Mouse (Mus musculus) embryo, embryonic 9.5 days (tissue): ENCODE measurements around the gene Strip1.
"Not testable (repeated sequence)": the region's sequence is repeated elsewhere in the genome, so short reads cannot be mapped to it uniquely, and the experiment has no call there.

Source experiments
- DNase-seq: peaks from one replicate; pipeline ENCODE4 v3.0.0-alpha.2; 2017; ENCODE audit errors: extremely low spot score

Gene Strip1

DNA sequence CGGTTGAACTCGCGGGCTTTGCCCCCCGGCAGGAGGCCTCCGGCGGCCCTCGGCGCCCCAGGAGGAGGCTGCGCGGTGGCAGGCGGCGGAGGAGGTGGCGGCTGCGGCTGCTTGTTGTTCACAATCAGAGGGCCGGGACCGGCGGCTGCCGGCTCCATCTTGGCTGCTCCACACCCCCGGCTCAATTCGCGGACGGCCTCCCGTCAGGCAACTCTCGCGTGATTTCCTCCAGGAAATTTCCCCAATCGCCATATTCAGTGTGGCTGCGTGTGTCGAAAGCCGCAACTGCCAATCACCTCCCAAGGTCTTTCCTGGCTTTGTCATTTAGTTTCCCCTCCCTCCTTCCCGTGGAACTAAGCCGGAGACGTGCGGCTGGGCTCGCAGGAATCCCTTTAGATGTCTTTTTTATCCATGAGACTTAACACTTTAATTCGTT is at the start of gene Strip1:
Gene Strip1, minus strand, starts transcription at position 172 of the 436 bp plus-strand sequence.
- DNase-seq = peak; percentile 93

DNA sequence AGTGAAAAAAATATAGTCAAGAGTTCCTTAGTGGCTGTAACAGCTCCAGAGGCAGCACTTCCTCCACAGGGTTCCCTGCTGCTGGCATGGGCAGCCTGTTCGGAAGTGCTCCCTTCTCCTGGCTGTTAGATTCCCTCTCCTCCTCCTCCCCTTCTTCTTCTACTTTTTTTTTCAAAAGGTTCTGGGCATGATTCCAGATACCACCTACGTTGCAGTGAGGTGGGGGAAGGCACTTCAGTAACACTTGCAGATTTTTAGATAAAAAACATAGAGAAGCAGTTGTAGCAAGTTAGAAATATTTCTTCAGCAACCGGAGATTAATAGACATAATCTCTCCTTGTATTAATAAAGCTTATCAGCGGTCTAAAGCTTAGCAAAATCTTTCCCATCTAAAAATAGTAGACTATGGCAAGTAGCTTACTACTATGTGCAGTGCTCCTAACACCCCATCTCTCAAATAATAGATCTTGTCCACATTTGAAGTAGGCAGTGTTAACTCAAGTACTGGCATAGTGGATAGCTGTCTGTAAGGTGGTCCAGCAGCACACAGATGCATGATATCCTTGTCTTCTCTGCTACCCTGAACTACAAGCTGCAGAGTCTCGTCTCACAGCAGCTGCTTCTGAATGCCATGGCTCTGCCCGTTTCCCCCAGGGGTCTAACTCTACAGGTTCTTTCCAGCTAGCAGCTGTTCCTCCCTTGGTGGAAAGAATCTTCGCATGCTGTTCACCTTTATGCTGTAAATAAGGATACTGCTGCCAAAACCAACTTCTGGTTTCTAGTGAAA is 49.5 kb upstream of the Strip1 start:
- no peak for DNase-seq

DNA sequence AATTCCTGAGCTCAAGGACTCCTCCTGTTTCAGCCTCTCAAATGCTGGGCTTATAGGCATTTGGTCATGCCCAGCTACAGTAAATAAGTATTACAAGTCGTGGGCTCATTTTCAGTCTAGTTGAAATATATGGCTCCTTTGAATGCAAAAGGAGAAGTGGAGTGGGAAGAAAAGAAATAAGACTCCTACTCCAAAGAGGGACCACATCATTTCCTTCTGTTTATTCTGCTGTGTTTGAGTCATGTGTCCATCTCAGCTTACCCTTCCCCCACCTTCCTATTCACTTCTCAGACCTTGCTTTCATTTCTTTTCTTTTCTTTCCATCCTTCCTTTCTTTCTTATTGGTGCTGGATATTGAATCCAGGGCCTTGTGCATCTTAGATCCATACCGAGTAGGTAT is 40.0 kb upstream of the Strip1 start:
- no peak for DNase-seq

DNA sequence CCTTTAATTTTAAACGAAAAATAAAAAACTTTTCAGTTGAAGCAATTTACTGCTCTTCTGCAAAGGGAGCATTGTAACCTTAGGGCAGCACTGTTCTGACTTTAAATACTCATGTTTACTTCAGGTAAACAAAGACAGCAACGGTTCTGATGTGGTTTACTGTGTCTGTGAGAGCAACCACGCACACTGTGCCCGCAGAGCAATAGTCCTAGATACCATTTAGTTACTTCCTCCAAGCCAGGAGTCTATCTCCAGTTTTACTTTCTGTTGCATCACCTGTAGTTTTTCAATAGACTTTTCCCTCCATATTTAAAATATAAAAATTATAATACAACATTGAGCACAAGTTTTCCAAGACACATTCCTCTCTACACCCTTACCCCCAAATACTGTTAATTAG is 39.0 kb upstream of the Strip1 start:
- DNase-seq = no peak

DNA sequence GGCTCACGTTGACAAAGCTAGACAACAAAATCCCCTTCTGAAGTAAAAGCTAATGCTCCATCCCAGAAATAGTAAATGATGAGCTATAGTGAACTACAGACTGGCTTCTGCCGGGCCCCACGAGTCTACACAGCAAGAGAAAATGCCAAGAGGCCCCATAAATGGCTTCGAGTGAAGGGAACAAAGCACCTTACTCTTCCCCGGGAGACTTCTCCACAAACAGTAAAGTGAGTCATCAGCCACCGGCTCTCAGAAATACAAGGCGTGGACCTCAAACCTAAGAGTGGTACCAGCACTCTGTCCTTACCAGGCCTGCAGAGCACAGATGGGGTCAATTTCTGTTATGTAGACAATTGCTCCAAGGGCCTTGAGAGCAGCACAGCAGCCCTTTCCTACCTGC is 37.3 kb upstream of the Strip1 start:
- DNase-seq = no peak

DNA sequence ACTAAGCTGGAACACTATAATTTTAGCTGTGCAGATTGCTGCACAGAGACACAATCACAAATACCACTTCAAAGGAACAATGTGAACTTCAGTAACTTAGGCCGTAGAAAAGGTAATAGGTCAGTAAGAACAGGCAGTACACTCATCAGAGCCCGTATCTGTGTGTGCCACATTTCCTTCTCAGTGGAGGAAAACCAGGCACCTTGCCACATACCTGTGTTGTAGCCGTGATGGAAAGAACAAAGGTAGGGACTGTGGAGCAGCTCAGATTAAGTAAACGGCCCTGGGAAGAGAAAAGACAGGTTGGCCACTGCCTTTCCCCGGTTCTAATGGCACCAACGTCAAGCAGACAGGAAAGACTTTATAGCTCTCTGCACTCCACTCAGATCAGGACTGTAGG is 35.9 kb upstream of the Strip1 start:
- no peak for DNase-seq

DNA sequence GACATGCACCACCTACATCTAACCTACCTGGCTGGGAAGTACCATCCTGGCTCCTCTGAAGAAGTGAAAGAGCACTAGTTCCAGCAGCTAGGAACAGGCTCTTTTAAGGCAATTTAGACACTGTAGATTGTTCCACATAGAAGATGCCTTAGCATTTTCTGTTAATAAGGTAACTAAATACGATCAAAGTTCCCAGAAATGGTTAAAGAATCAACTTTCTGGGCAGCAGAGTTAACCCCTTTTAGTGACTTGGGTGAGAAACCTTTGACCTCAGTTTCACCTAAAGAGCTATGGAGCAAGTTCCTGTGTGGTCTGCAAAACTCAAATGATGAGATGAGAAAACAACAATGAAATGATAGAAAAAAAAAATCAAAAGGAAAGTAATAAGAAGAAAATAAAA is 33.1 kb upstream of the Strip1 start:
- no peak for DNase-seq

DNA sequence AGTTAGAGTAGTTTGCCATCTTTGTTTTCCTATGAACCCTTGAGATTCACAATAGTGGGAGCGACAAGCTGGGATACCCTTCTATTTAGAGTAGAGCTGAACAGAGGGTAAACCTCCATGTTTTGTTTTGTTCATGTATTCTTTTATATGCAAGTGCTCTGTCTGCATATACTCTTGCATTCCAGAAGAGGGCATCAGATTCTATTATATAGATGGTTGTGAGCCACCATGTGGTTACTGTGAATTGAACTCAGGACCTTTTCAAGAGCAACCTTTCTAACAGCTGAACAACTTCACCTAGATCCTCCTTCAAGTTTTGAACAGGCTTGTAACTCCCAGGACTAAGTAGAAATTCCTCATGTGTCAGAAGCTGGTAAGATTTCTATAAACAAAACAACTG is 27.5 kb upstream of the Strip1 start:
- no peak for DNase-seq

DNA sequence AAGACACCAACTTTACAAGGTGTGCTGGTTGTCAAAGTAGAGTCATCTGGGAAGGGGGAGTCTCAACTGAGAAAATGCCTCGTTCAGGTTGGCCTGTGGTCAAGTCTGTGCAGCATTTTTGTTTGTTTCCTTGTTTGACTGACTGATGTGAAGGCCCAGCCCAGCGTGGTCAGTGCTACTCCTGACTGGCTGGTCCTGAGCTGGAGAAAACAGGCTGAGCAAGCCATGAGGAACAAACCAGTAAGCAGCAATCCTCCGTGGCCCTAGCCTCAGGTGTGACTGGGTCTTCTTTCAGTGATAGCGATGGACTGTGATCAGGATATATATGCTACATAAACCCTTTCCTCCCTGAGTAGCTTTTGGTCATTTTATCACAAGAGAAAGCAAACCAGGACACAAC is 25.4 kb upstream of the Strip1 start:
- no peak for DNase-seq

DNA sequence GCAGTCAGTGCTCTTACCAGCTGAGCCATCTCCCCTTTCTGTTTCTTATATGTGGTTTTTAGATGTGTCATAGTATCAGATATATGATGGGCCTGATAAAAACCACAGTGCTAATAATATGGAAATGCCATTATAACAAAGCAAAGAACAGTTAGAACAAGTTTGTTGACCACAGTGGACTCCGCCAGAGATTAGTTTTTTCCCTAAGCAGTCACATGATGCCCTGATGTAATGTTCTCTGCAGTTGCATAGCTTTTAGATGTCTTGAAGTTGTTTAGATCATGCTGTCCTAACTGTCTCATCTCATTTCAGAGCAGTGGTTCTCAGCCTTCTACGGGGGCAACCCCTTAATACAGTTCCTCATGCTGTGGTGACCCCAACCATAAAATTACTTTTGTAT is 24.7 kb upstream of the Strip1 start:
- no peak for DNase-seq

DNA sequence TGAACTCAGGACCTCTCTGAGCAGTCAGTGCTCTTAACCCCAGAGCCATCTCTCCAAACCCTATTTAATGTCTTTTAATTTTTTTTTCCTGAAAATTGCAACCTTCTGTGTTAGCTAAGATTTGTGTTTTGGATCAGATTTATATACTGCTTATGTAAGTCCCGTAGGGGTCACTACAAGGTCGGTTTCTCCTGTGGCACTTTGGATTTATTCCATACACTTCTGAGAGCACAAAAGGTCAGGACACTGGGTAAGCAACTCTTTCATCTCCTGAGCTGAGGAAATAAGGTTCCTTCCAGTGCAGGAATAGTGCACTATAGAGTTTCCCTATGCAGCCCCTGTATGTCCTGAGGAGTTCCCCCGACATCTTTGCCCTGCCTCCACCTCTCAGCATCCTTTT is 24.0 kb upstream of the Strip1 start:
- no peak for DNase-seq

DNA sequence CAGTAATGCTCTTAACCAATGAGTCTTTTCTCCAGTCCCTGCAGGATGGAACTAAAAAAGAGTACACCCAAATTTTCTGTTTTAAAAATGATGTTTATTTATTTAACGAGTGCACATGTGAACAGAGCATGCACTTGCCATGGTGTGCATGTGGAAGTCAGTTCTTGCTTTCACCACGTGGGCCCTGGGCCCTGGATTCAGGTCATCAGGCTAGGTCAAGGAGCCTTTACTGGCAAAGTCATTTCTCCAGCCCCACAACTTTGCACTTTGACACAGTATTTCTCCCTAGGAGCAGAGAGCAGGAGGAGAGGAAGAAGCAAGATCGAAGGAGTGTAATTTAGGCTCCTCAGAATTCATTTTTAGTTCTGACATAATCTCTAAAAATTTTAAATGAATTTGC is 23.4 kb upstream of the Strip1 start:
- DNase-seq = no peak

DNA sequence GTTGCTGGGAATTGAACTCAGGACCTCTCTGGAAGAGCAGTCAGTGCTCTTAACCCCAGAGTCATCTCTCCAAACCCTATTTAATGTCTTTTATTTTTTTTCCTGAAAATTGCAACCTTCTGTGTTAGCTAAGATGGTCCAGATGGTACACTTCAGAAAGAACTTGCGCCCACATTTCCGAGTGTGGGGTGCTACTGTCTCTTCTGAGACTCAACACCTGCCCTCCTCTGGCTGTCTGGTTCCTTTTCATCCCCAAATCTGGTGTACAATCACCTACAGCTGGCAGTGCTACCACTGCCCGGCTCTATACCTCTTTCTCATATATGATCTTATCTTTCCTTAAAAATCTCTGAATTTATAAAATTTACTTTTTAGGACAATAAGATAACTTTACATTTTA is 21.5 kb upstream of the Strip1 start:
- DNase-seq = no peak

DNA sequence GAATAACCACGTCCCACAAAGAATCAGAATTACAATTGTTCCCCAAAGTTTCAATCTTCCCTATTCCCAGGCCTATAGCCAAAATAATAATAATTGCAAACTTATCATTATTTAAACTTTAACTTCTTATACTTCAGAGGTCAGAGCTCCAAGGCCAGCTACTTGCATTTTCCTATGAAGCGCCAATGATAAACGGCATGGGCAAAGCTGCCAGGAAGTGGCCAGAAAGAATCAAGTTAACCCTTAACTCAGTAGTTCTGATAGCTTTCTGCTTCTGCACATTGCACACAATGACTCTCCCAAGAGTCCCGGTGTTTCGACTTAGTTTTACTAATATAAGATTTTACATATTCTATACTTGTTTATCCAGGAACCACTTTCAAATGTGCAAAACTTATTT is 18.8 kb upstream of the Strip1 start:
- DNase-seq = not testable (repeated sequence)

DNA sequence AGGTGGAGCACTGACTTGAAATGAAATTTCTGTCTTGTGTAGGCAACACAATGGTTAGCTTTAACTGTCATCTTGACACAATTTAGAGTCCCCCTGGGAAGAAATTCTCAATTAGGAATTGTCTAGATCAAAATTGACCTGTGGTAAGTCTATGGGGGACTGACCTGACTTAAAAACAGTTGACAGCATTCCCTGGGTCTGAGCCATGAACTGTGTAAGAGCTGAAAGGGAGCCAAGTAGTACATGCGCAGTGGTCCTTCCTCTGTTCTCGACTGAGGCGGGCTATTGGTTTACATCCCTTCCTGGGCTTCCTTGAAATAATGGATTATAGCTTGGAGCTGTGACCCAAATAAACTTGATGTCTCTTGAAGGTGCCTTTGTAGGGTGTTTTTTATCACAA is 15.5 kb upstream of the Strip1 start:
- no peak for DNase-seq

DNA sequence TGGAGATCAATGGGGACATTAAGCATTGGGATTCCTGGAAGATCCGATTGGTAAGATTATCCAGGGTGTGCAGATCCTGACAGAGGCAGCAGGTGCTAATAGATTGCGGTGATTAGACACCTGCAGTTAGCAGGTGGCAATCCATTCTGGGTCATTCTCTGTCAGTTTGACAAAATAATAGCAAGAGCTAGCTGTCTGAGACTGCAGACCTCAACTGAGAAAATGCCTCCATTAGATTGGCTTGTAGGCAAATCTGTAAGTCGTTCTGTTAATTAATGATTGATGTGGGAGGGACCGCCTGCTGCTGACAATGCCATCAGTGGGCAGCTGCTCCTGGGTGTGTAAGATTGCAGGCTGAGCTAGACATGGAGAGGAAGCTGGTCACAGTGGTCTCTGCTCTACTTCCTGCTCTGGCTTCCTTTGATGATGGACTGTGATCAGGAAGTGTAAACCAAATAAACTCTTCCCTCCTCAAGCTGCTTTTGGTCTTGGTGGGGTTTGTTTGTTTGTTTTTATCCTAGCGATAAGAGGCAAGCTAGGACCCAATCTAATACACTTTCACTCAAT is 6.2 kb upstream of the Strip1 start:
- DNase-seq = no peak

DNA sequence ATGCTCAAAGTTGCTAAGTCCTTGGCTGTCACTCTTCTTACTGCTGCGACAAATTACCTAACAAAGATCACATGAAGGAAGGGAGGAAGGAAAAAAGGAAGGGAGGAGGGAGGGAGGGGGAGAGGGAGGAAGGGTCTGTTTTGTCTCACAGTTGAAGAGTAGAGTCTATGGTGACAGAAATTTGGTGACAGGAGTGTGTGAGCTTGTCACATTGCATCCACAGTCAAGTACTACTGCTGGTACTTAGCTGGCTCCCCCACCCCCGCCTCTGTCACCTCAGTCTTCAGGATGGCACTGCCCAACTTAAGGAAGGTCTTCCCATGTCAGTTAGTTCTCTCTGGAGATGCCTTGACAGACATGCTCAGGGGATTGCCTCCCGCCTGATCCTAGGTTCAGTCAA is 4.7 kb upstream of the Strip1 start:
- DNase-seq = no peak

DNA sequence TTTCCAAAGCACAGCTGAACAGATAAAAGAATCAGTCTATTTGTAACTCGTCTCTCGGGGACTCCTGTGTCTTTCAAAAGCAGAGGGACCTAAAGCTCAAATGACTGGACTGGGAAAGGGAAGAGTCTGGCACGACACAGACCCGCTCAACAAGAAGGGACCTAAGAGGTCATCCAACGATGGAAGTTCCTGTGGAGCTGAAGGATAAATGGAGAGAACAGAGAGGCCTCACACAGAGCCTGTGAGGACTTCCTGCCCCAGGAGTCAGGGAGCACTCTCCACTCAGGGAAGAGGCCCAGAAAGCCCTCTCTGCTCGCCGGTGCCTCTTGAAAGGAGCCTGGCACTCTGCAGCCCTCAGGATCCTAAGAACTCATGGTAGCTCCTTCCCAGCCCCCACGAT is 4.3 kb upstream of the Strip1 start:
- no peak for DNase-seq

DNA sequence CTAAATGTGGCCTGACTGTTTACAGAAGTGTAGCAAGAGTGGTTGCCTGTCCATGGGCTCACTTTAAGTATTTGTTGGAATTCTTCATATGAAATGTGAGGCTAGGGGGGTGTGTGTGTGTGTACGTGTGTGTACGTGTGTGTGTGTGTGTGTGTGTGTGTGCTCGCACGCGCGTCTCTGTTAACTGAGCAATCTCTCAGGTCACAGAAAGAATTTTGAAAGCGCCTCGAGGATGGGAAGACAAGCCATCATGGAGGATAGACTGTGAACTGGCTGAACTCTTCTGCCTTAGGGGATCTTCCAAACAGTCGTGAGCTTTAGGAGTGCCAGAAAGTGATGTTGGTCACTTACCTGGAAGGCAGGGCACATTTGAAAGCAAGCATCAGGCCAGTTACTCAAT is 2.4 kb upstream of the Strip1 start:
- no peak for DNase-seq

DNA sequence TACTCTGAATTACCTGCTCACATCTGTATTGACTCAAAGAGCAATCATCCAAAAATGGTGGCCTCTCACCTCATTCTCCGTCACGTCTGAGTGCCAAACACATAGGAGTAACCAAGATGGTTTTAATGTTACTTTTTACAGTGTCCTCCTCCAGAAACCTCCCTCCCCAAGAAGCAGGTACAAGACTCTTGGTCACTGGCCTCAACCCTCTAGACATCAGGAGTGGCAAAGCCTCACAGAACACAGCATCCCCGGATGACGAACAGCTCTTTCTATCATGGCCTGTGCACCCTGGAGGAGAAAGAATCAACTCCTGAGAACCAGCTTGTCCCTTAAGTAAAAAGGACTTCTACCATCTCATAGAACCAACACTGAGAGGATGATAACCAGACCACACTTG is 1.3 kb upstream of the Strip1 start:
- no peak for DNase-seq

DNA sequence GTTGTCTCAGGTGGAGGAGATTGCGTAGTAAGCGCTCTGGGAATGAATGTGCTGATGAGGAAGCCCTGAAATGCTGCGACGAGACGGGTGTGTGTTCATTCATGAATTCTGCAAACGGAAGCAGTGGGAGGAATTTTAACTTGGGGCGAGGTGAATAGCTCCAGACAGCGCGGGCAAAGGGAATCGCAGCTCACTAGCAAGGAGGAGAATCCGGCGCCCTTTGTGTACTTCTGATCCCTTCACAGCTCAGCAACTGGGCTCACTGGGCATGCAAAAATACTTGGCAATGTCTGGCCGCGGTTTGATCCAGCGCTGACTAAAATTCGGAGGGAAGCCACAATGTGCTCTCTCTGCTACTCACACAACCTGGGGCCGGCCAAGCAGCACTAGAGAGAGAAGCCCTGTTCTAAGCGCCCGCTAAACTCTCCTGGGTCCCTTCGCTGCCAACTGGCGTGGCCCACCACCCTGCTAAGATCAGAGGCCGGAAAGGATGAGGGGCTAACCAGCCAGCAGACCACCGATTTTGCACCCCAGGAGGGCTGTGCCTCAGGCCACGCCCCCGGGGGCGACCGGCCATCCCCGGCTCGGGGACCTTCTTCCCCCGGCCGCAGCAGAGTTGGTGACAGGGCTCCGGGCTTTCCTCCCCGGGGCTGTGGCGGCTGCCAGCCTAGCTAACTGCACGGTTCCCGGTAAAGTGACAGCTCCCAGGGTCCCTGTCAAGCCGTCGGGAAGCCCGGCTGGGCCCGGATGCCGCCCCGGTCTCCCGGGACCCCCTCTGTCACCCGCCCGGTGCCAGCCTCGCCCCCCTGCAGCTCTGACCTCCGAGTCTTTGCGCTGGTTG is 592 bp downstream of the Strip1 start, which contains the start of gene Gm10961:
Gene Gm10961, plus strand, starts transcription at position 641 of the 841 bp plus-strand sequence.
- DNase-seq = peak; percentile 27

DNA sequence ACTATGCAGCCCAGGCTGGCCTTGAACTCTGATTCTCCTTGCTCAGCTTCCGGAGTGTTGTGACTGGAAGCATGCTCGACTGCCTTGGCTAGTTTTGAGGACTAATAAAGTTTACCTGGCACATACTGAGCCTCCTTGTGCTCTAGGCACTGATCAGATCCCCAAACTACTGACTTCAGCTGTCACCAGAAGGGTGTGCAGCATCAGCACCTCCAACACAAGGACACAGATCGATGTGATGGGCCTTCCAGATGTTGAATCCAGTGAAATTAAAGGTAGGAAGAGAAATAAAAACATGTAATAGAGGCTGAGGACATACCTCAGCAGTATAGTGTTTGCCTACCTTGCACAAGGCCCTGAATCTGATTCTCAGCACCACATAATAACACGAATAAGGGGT is 2.1 kb downstream of the Strip1 start:
- no peak for DNase-seq

DNA sequence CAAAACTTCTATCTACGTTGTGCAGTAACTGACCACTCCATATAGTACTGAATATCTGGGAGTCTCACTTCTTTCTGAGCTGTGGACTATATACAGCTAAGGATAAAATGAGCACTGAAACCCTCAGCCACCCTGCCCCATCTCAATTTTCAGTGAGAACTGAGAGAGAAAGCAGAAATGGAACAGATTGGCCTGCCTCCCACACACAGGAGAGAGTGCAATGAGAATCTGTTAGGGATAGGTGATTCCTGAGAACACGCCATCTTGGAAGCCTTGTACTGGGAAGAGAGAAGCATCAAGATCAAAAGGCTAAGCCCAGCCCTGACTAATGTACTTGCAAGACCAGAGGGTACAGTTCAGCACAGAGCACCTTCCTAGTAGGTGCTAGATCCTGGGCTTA is 2.9 kb downstream of the Strip1 start:
- DNase-seq = no peak
